Mouse (Mus musculus): Measurements from ENCODE around the gene Galnt18.

GRCm38 (mm10) chr7:111604578-111605208 is 175.1 kb downstream of the Galnt18 start:
- no peak for TF ChIP-seq CTCF (IDR thresholded peaks at IDR 0.05; ENCODE audit: control insufficient read depth, insufficient read depth, insufficient read length)
- TF ChIP-seq MAX (IDR thresholded peaks at IDR 0.05) = no peak
- TF ChIP-seq FOSL1 (IDR thresholded peaks at IDR 0.05; ENCODE audit: insufficient read depth, low read length, poor library complexity, severe bottlenecking) = no peak
- no peak for TF ChIP-seq USF1 (IDR thresholded peaks at IDR 0.05; ENCODE audit: low read depth)
- TF ChIP-seq MYOG (IDR thresholded peaks at IDR 0.05; ENCODE audit: control insufficient read depth, extremely low read depth, insufficient read length) = no peak
- no peak for TF ChIP-seq CEBPB (IDR thresholded peaks at IDR 0.05; ENCODE audit: low read depth)
- no peak for TF ChIP-seq MYOD1 (IDR thresholded peaks at IDR 0.05; ENCODE audit: control insufficient read depth, insufficient read length, low read depth)

All from C2C12 (cell line).